Mouse (Mus musculus) megakaryocyte, embryonic 14.5 days (primary cell): ENCODE measurements around the gene Egfl6. TPM values are rescaled to one million over a fixed set of nuclear protein-coding genes. Genes with fewer than 3 reads are reported as not detected.
A peak's percentile ranks its signal among the peaks of the same experiment; 100 is the strongest.
"Not testable (repeated sequence)": the region's sequence is repeated elsewhere in the genome, so short reads cannot be mapped to it uniquely, and the experiment has no call there.

ENCODE experiments used
- H3K27me3 ChIP-seq: replicated peaks from 2 replicates; pipeline ENCODE3; 2012; ENCODE audit warnings: inconsistent platforms
- H3K36me3 ChIP-seq: replicated peaks from 2 replicates; pipeline ENCODE3; 2012; ENCODE audit warnings: low read length, inconsistent platforms, mixed read lengths
- H3K4me1 ChIP-seq: 2 replicates; pipeline ENCODE4 v1.6.1; 2012; ENCODE audit warnings: inconsistent platforms
- H3K4me3 ChIP-seq: replicated peaks from 2 replicates; pipeline ENCODE3; 2012; ENCODE audit warnings: moderate library complexity, mild to moderate bottlenecking, inconsistent platforms
- H3K9me3 ChIP-seq: 2 replicates; pipeline ENCODE4 v1.6.1; 2012; ENCODE audit warnings: inconsistent platforms
- FLI1 ChIP-seq: IDR thresholded peaks from 2 replicates; pipeline ENCODE4 v1.6.1; 2012; ENCODE audit warnings: low read length, inconsistent platforms, mixed read lengths
- GATA1 ChIP-seq: IDR thresholded peaks from 3 replicates; pipeline ENCODE4 v1.6.1; 2012; ENCODE audit warnings: mixed read lengths, low read length, inconsistent platforms, borderline replicate concordance
- polyA plus RNA-seq: library from polyadenylated mRNA; stranded (reverse); fragments of >175 nt; gene quantifications from 2 replicates; pipeline ENCODE4 v1.2.3, GENCODE M21; 2012; ENCODE audit warnings: low replicate concordance; ENCODE audit not compliant: insufficient read depth

Egfl6 gene
- polyA plus RNA-seq, 1 experiment: not detected

- H3K4me3 ChIP-seq: no peak overlapping the region
- no peak for TF ChIP-seq FLI1
- TF ChIP-seq GATA1: no peak
- H3K27me3 ChIP-seq: peaks cover 4% of the 10 kb centered on the region
- H3K9me3 ChIP-seq: no peaks in the 10 kb centered on the region
- H3K36me3 ChIP-seq: no peaks in the 10 kb centered on the region
- peaks cover 19% of the 10 kb centered on the region for H3K4me1 ChIP-seq
These were observed 64.7 kb downstream of the Egfl6 start for GRCm38 (mm10) chrX:166520782-166521181.

GRCm38 (mm10) chrX:166518345-166518744 lies 67.2 kb downstream of the Egfl6 start, which contains the start of gene Tceanc:
Gene Tceanc, minus strand, starts transcription at chrX:166518567.
- Histone ChIP-seq H3K27me3 (peaks cover 4% of the 10 kb centered on the region), H3K9me3 (no peaks in the 10 kb centered on the region), H3K4me3 (no peak within 1 kb of the TSS), H3K36me3 (no peaks in the 10 kb centered on the region), H3K4me1 (peaks cover 28% of the 10 kb centered on the region)
- TF ChIP-seq FLI1 (no peak), GATA1 (no peak)

GRCm38 (mm10) chrX:166516631-166517030 lies 68.9 kb downstream of the Egfl6 start:
- Histone ChIP-seq H3K4me1 (peaks cover 28% of the 10 kb centered on the region), H3K9me3 (no peaks in the 10 kb centered on the region), H3K36me3 (no peaks in the 10 kb centered on the region), H3K4me3 (no peak overlapping the region), H3K27me3 (peaks cover 4% of the 10 kb centered on the region)
- no peak for TF ChIP-seq FLI1
- no peak for TF ChIP-seq GATA1

GRCm38 (mm10) chrX:166515923-166516322 lies 69.6 kb downstream of the Egfl6 start:
- no peaks in the 10 kb centered on the region for H3K9me3 ChIP-seq
- no peak overlapping the region for H3K4me3 ChIP-seq
- H3K4me1 ChIP-seq: peaks cover 28% of the 10 kb centered on the region
- peaks cover 4% of the 10 kb centered on the region for H3K27me3 ChIP-seq
- TF ChIP-seq FLI1 (no peak), GATA1 (no peak)
- H3K36me3 ChIP-seq: no peaks in the 10 kb centered on the region

GRCm38 (mm10) chrX:166514035-166514434 lies 71.5 kb downstream of the Egfl6 start:
- H3K9me3 ChIP-seq, H3K4me3 ChIP-seq, H3K36me3 ChIP-seq, H3K27me3 ChIP-seq: not testable (repeated sequence)
- H3K4me1 ChIP-seq: peaks cover 19% of the 10 kb centered on the region; the same call in 1 of the 2 replicates

GRCm38 (mm10) chrX:166512071-166512470 lies 73.4 kb downstream of the Egfl6 start:
- H3K4me3 ChIP-seq: no peak overlapping the region
- peaks cover 21% of the 10 kb centered on the region; the same call in 1 of the 2 replicates for H3K4me1 ChIP-seq
- H3K36me3 ChIP-seq: peaks cover 10% of the 10 kb centered on the region
- no peaks in the 10 kb centered on the region for H3K9me3 ChIP-seq
- H3K27me3 ChIP-seq: no peaks in the 10 kb centered on the region
- TF ChIP-seq FLI1 (no peak), GATA1 (no peak)

- TF ChIP-seq GATA1 (no peak), FLI1 (no peak)
- Histone ChIP-seq H3K4me1 (peaks cover 17% of the 10 kb centered on the region; the same call in 1 of the 2 replicates), H3K27me3 (no peaks in the 10 kb centered on the region), H3K4me3 (peak overlapping the region; percentile 30), H3K9me3 (no peaks in the 10 kb centered on the region), H3K36me3 (peaks cover 10% of the 10 kb centered on the region)
These were observed 74.4 kb downstream of the Egfl6 start for GRCm38 (mm10) chrX:166511107-166511506.

- H3K9me3 ChIP-seq: no peaks in the 10 kb centered on the region
These were observed 75.5 kb downstream of the Egfl6 start for GRCm38 (mm10) chrX:166509761-166510738.

GRCm38 (mm10) chrX:166504421-166504820 lies 81.1 kb downstream of the Egfl6 start:
- H3K36me3 ChIP-seq: peaks cover 56% of the 10 kb centered on the region
- peaks cover 3% of the 10 kb centered on the region for H3K27me3 ChIP-seq
- no peak for TF ChIP-seq GATA1
- no peak for TF ChIP-seq FLI1
- no peaks in the 10 kb centered on the region for H3K9me3 ChIP-seq
- no peak overlapping the region for H3K4me3 ChIP-seq
- H3K4me1 ChIP-seq: peaks cover 9% of the 10 kb centered on the region; the same call in 1 of the 2 replicates

More at GRCm38 (mm10) chrX:166509761-166510738, 75.5 kb downstream of the Egfl6 start:
- no peaks in the 10 kb centered on the region for H3K27me3 ChIP-seq
- TF ChIP-seq GATA1 (no peak), FLI1 (peak; percentile 39; the same call in 1 of the 2 replicates)
- peak overlapping the region; percentile 92 for H3K4me3 ChIP-seq
- H3K4me1 ChIP-seq: peaks cover 10% of the 10 kb centered on the region; the same call in 1 of the 2 replicates
- H3K36me3 ChIP-seq: peaks cover 19% of the 10 kb centered on the region
